Mouse (Mus musculus) megakaryocyte-erythroid progenitor cell, adult 5 weeks (primary cell): ENCODE measurements around the gene Slco4a1. TPM values are rescaled to one million over a fixed set of nuclear protein-coding genes. Genes with fewer than 3 reads are reported as not detected.

ENCODE experiments used
- polyA plus RNA-seq: library from polyadenylated mRNA; stranded (reverse); fragments of >175 nt; gene quantifications from 2 replicates; pipeline ENCODE4 v1.2.3, GENCODE M21; 2012

Gene Slco4a1
- 23.3 and 26.7 TPM in 2 replicates for polyA plus RNA-seq

DNA sequence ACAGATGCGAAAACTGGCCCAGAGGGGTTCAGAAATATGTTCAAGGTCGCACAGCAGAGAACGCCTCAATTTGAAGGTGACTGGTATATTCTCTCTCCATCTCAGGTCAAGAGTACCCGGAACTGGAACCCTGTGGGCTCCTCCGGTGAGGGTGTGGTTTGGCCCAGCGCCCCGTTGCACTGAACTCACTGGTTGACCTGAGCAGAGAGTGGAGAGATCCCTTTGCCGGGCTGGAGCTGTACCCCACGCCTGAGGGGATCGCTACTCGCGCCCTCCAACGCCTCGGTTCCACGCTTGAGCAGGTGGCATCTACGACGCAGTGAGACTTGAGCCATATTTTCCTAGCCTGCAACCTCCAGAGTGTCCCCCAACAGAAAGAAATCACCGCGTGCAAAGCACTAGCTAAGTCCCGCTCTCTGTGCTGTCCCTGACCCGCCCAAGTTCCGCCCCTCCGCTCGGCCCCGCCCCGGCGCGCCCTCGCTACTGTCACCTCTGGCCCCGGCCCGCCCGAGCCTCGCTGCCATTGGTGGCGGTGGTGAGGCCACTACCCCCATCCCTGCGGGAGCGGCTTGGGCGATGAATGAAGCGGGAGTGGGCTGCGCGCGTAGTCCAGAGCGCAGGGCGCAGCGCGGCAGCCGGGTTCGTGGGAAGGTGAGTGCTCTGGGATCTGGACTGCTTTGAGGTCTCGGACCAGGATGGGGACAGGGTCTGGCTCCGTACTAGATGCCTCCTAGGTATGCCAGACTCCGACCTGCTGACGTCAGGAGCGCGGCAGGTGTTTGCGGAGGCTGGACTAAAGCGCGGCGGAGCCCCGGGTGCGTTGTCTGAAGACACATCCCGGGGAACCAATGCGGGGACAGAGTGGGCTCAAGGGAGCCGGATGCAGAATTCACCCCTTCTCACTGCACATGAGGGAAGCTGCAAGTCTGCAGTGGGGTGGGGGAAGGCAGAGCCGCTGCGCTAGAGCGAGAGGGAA, at the start of gene Slco4a1:
Gene Slco4a1 (plus strand): TSS at position 523 of the 976 bp plus-strand sequence.

DNA sequence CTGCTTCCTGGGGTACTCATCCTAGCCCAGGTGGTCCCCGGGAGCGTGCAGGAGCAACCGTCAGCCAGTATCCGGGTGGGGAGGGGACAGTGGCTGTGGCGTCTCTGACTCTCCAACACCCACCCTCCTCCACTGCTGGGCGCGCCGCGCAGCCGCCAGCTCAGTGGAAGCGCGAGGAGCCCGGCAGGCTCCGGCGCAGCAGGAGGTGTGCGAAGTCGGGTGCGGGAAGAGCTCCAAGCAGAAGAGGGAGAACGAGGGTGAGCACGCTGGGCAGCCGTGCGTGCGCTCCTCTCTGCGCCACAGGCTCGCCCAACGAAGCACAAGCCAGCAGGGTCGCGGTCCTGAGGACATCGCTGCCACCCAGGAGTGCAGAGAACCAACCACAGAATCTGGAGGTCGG, 43.7 kb downstream of the Slco4a1 start, which contains the start of gene Ntsr1:
Gene Ntsr1 (plus strand): TSS at position 236 of the 400 bp plus-strand sequence.

Other genes starting within 250 kb of the Slco4a1 start
- gene Lama5, start 230.4 kb upstream of the Slco4a1 start, polyA plus RNA-seq = 0.58 and 0.77 TPM in 2 replicates
- 1,634 and 1,788 TPM in 2 replicates for gene Rps21, start 198.9 kb upstream of the Slco4a1 start, polyA plus RNA-seq
- gene Cables2, start 182.7 kb upstream of the Slco4a1 start, polyA plus RNA-seq = 29.0 and 34.9 TPM in 2 replicates
- not detected in 2 replicates for gene Rbbp8nl, start 166.4 kb upstream of the Slco4a1 start, polyA plus RNA-seq
- not detected in 2 replicates for gene Gata5, start 121.5 kb upstream of the Slco4a1 start, polyA plus RNA-seq
- not detected in 2 replicates for gene Ntsr1, start 43.7 kb downstream of the Slco4a1 start, polyA plus RNA-seq
- 20.8 and 25.2 TPM in 2 replicates for gene Mrgbp, start 125.1 kb downstream of the Slco4a1 start, polyA plus RNA-seq
- gene Ogfr, start 133.0 kb downstream of the Slco4a1 start, polyA plus RNA-seq = 134 and 158 TPM in 2 replicates
- gene Col9a3, start 141.5 kb downstream of the Slco4a1 start, polyA plus RNA-seq = 0.61 and 1.5 TPM in 2 replicates
- gene Tcfl5, start 186.5 kb downstream of the Slco4a1 start, polyA plus RNA-seq = not detected in 2 replicates